Mouse (Mus musculus) limb, embryonic 13.5 days (tissue): Measurements from ENCODE around the gene Gm20388. TPM values are rescaled to one million over a fixed set of nuclear protein-coding genes. Genes with fewer than 3 reads are reported as not detected.

ENCODE experiments used
- ATAC-seq: fragments of 200-750 bp; cut with Nextera tagmentation; 2 replicates; pipeline ENCODE4 v1.8.0; 2017; ENCODE audit warnings: low read depth, moderate number of reproducible peaks, moderate TSS enrichment; ENCODE audit not compliant: low FRiP score
- H3K27ac ChIP-seq: fragments of 300-500 bp; sonication (generic); 2 replicates; pipeline ENCODE4 v1.5.1; 2015; ENCODE audit warnings: inconsistent platforms, mild to moderate bottlenecking, moderate library complexity
- H3K27me3 ChIP-seq: fragments of 300-500 bp; sonication (generic); 2 replicates; pipeline ENCODE4 v1.6.1; 2015; ENCODE audit warnings: mild to moderate bottlenecking, inconsistent platforms
- H3K36me3 ChIP-seq: fragments of 300-500 bp; sonication (generic); 2 replicates; pipeline ENCODE4 v1.6.1; 2015; ENCODE audit warnings: inconsistent platforms, mild to moderate bottlenecking, moderate library complexity
- H3K4me1 ChIP-seq: fragments of 300-500 bp; sonication (generic); 2 replicates; pipeline ENCODE4 v1.6.1; 2015; ENCODE audit warnings: inconsistent platforms
- H3K4me2 ChIP-seq: fragments of 300-500 bp; sonication (generic); replicated peaks from 2 replicates; pipeline ENCODE4 v1.6.1; 2015; ENCODE audit warnings: inconsistent platforms, mild to moderate bottlenecking, moderate library complexity
- H3K4me3 ChIP-seq: fragments of 300-500 bp; sonication (generic); 2 replicates; pipeline ENCODE4 v1.5.1; 2015; ENCODE audit warnings: moderate library complexity, mild to moderate bottlenecking, inconsistent platforms
- H3K9ac ChIP-seq: fragments of 300-500 bp; sonication (generic); 2 replicates; pipeline ENCODE4 v1.6.1; 2015; ENCODE audit warnings: mild to moderate bottlenecking, inconsistent platforms
- H3K9me3 ChIP-seq: fragments of 300-500 bp; sonication (generic); 2 replicates; pipeline ENCODE4 v1.6.1; 2016; ENCODE audit warnings: inconsistent platforms
- WGBS: fragments of 180-500 bp; shearing (Covaris S2); methylation state at CpG from one replicate; pipeline ENCODE4 v1.1.7; 2015; 5-methylcytosine and 5-hydroxymethylcytosine counted together
- polyA plus RNA-seq: library from polyadenylated mRNA; unstranded; fragments of >200 nt; fragmentation: Nextera tagmentation; extraction: Ambion mirVana; gene quantifications from 2 replicates; pipeline ENCODE4 v1.2.1, GENCODE M21; 2015

Gene Gm20388
- polyA plus RNA-seq, 1 experiment from 2014 or later = 7.1 TPM

GRCm38 (mm10) chr8:124259925-124260324 lies 4349.3 kb downstream of the Gm20388 start:
- peaks cover 64% of the 10 kb centered on the region for H3K4me1 ChIP-seq
- no peak overlapping the region for H3K4me2 ChIP-seq
- H3K4me3 ChIP-seq = no peak overlapping the region
- no peaks in the 10 kb centered on the region for H3K9me3 ChIP-seq
- H3K9ac ChIP-seq = no peak overlapping the region
- H3K36me3 ChIP-seq = peaks cover 6% of the 10 kb centered on the region; the same call in 1 of the 2 replicates
- ATAC-seq = no peak
- WGBS = 82% methylated on average over 7 of the region's 7 CpGs
- no peaks in the 10 kb centered on the region for H3K27me3 ChIP-seq
- no peak overlapping the region for H3K27ac ChIP-seq

- Histone ChIP-seq H3K9me3 (no peaks in the 10 kb centered on the region), H3K4me1 (peaks cover 69% of the 10 kb centered on the region), H3K4me2 (no peak overlapping the region), H3K4me3 (no peak overlapping the region), H3K27ac (no peak overlapping the region), H3K9ac (no peak overlapping the region), H3K27me3 (no peaks in the 10 kb centered on the region), H3K36me3 (peaks cover 5% of the 10 kb centered on the region; the same call in 1 of the 2 replicates)
- WGBS = 62% methylated on average over 12 of the region's 12 CpGs
- ATAC-seq = no peak
These were observed 4349.7 kb downstream of the Gm20388 start for GRCm38 (mm10) chr8:124260371-124260770.

GRCm38 (mm10) chr8:124263058-124263457 lies 4352.4 kb downstream of the Gm20388 start:
- no peak for ATAC-seq
- no peak overlapping the region for H3K4me3 ChIP-seq
- WGBS = 38% methylated on average over 9 of the region's 9 CpGs
- H3K4me2 ChIP-seq = no peak overlapping the region
- peak overlapping the region; percentile 35; the same call in 1 of the 2 replicates for H3K9ac ChIP-seq
- H3K36me3 ChIP-seq = no peaks in the 10 kb centered on the region
- H3K4me1 ChIP-seq = peaks cover 56% of the 10 kb centered on the region
- H3K9me3 ChIP-seq = no peaks in the 10 kb centered on the region
- H3K27me3 ChIP-seq = no peaks in the 10 kb centered on the region
- H3K27ac ChIP-seq = peak overlapping the region; percentile 10; the same call in 1 of the 2 replicates

GRCm38 (mm10) chr8:124264032-124264431 lies 4353.4 kb downstream of the Gm20388 start:
- ATAC-seq = no peak
- peaks cover 55% of the 10 kb centered on the region for H3K4me1 ChIP-seq
- 65% methylated on average over 8 of the region's 8 CpGs for WGBS

GRCm38 (mm10) chr8:124264671-124265070 lies 4354.0 kb downstream of the Gm20388 start:
- no peak overlapping the region for H3K27ac ChIP-seq
- H3K9ac ChIP-seq = no peak overlapping the region
- H3K27me3 ChIP-seq = no peaks in the 10 kb centered on the region
- ATAC-seq = no peak
- peaks cover 59% of the 10 kb centered on the region for H3K4me1 ChIP-seq
- 86% methylated on average over 12 of the region's 12 CpGs for WGBS
- H3K4me2 ChIP-seq = no peak overlapping the region
- no peaks in the 10 kb centered on the region for H3K9me3 ChIP-seq
- no peaks in the 10 kb centered on the region for H3K36me3 ChIP-seq
- H3K4me3 ChIP-seq = no peak overlapping the region

More at GRCm38 (mm10) chr8:124264032-124264431, 4353.4 kb downstream of the Gm20388 start:
- H3K27ac ChIP-seq = no peak overlapping the region
- H3K4me2 ChIP-seq = no peak overlapping the region
- H3K9me3 ChIP-seq = no peaks in the 10 kb centered on the region
- H3K4me3 ChIP-seq = no peak overlapping the region
- H3K27me3 ChIP-seq = no peaks in the 10 kb centered on the region
- H3K36me3 ChIP-seq = no peaks in the 10 kb centered on the region
- H3K9ac ChIP-seq = no peak overlapping the region

- H3K36me3 ChIP-seq = no peaks in the 10 kb centered on the region
- no peak for ATAC-seq
- no peak overlapping the region for H3K4me2 ChIP-seq
- no peaks in the 10 kb centered on the region for H3K9me3 ChIP-seq
- WGBS = 89% methylated on average over 2 of the region's 2 CpGs
- no peak overlapping the region for H3K27ac ChIP-seq
- H3K4me3 ChIP-seq = no peak overlapping the region
- H3K27me3 ChIP-seq = no peaks in the 10 kb centered on the region
- no peak overlapping the region for H3K9ac ChIP-seq
- peaks cover 61% of the 10 kb centered on the region for H3K4me1 ChIP-seq
These were observed 4354.5 kb downstream of the Gm20388 start for GRCm38 (mm10) chr8:124265130-124265529.

- no peak; the same call in 1 of the 2 replicates for ATAC-seq
- H3K27me3 ChIP-seq = no peaks in the 10 kb centered on the region
- H3K4me3 ChIP-seq = no peak overlapping the region
- 67% methylated on average over 8 of the region's 8 CpGs for WGBS
- H3K9me3 ChIP-seq = no peaks in the 10 kb centered on the region
- no peak overlapping the region for H3K27ac ChIP-seq
- no peak overlapping the region for H3K4me2 ChIP-seq
- peaks cover 61% of the 10 kb centered on the region for H3K4me1 ChIP-seq
- H3K36me3 ChIP-seq = no peaks in the 10 kb centered on the region
- H3K9ac ChIP-seq = no peak overlapping the region
These were observed 4355.2 kb downstream of the Gm20388 start for GRCm38 (mm10) chr8:124265798-124266197.

- WGBS = 61% methylated on average over 4 of the region's 4 CpGs
- no peak overlapping the region for H3K4me2 ChIP-seq
- no peak overlapping the region for H3K27ac ChIP-seq
- H3K4me1 ChIP-seq = peaks cover 72% of the 10 kb centered on the region
- H3K4me3 ChIP-seq = no peak overlapping the region
- no peak overlapping the region for H3K9ac ChIP-seq
- no peaks in the 10 kb centered on the region for H3K27me3 ChIP-seq
- H3K36me3 ChIP-seq = no peaks in the 10 kb centered on the region
- H3K9me3 ChIP-seq = no peaks in the 10 kb centered on the region
- ATAC-seq = no peak
These were observed 4356.6 kb downstream of the Gm20388 start for GRCm38 (mm10) chr8:124267206-124267605.

GRCm38 (mm10) chr8:124270504-124270903 lies 4359.9 kb downstream of the Gm20388 start:
- Histone ChIP-seq H3K27me3 (no peaks in the 10 kb centered on the region), H3K36me3 (peaks cover 1% of the 10 kb centered on the region; the same call in 1 of the 2 replicates), H3K4me3 (no peak overlapping the region), H3K9me3 (no peaks in the 10 kb centered on the region), H3K4me1 (peaks cover 65% of the 10 kb centered on the region), H3K9ac (no peak overlapping the region), H3K27ac (peak overlapping the region; percentile 70), H3K4me2 (no peak overlapping the region)
- ATAC-seq = no peak
- WGBS = 67% methylated on average over 6 of the region's 6 CpGs

GRCm38 (mm10) chr8:124270904-124271303 lies 4360.3 kb downstream of the Gm20388 start:
- ATAC-seq = no peak
- WGBS = 80% methylated on average over 11 of the region's 11 CpGs
- no peak overlapping the region for H3K4me2 ChIP-seq
- no peaks in the 10 kb centered on the region for H3K27me3 ChIP-seq
- H3K4me3 ChIP-seq = no peak overlapping the region
- no peak overlapping the region; the same call in 1 of the 2 replicates for H3K27ac ChIP-seq
- no peaks in the 10 kb centered on the region for H3K9me3 ChIP-seq
- peaks cover 61% of the 10 kb centered on the region for H3K4me1 ChIP-seq
- H3K9ac ChIP-seq = no peak overlapping the region
- peaks cover 3% of the 10 kb centered on the region for H3K36me3 ChIP-seq

- Histone ChIP-seq H3K27me3 (no peaks in the 10 kb centered on the region), H3K4me2 (no peak overlapping the region), H3K36me3 (peaks cover 9% of the 10 kb centered on the region), H3K4me1 (peaks cover 61% of the 10 kb centered on the region), H3K4me3 (no peak overlapping the region), H3K9ac (no peak overlapping the region), H3K27ac (no peak overlapping the region), H3K9me3 (no peaks in the 10 kb centered on the region)
- 60% methylated on average over 12 of the region's 12 CpGs for WGBS
- ATAC-seq = no peak
These were observed 4360.9 kb downstream of the Gm20388 start for GRCm38 (mm10) chr8:124271518-124271917.

- H3K4me3 ChIP-seq = no peak overlapping the region
- no peak overlapping the region for H3K9ac ChIP-seq
- WGBS = 50% methylated on average over 3 of the region's 3 CpGs
- H3K27ac ChIP-seq = no peak overlapping the region
- no peaks in the 10 kb centered on the region for H3K9me3 ChIP-seq
- H3K4me1 ChIP-seq = peaks cover 55% of the 10 kb centered on the region
- ATAC-seq = no peak
- peaks cover 11% of the 10 kb centered on the region for H3K36me3 ChIP-seq
- H3K4me2 ChIP-seq = no peak overlapping the region
- H3K27me3 ChIP-seq = no peaks in the 10 kb centered on the region
These were observed 4362.2 kb downstream of the Gm20388 start for GRCm38 (mm10) chr8:124272792-124273191.

GRCm38 (mm10) chr8:124273606-124274218 lies 4363.1 kb downstream of the Gm20388 start:
- H3K9me3 ChIP-seq = no peaks in the 10 kb centered on the region
- H3K4me1 ChIP-seq = peaks cover 57% of the 10 kb centered on the region
- no peak overlapping the region for H3K9ac ChIP-seq
- H3K36me3 ChIP-seq = peaks cover 11% of the 10 kb centered on the region
- no peak overlapping the region for H3K4me3 ChIP-seq
- no peak overlapping the region; the same call in 1 of the 2 replicates for H3K27ac ChIP-seq
- no peak overlapping the region for H3K4me2 ChIP-seq
- H3K27me3 ChIP-seq = no peaks in the 10 kb centered on the region
- 65% methylated on average over 8 of the region's 8 CpGs for WGBS
- ATAC-seq = no peak
